Mouse (Mus musculus): Measurements from ENCODE around the gene Sclt1. TPM values are rescaled to one million over a fixed set of nuclear protein-coding genes. Genes with fewer than 3 reads are reported as not detected.
"Not testable (repeated sequence)": the region's sequence is repeated elsewhere in the genome, so short reads cannot be mapped to it uniquely, and the experiment has no call there.

Gene Sclt1
- polyA plus RNA-seq (2012; rRNA removed), result 3.8 and 4.9 TPM in 2 replicates

GRCm38 (mm10) chr3:41742278-41742934 lies at the start of gene Sclt1, which contains the start of gene D3Ertd751e:
Sclt1 (minus strand) TSS chr3:41742514.
D3Ertd751e (plus strand) TSS chr3:41742611.
- TF ChIP-seq CTCF (conservative IDR thresholded peaks at IDR 0.05; ENCODE audit: insufficient read depth, insufficient read length, low read depth, low read length) (no peak), POLR2A (IDR thresholded peaks at IDR 0.05; ENCODE audit: low read depth, low read length) (peak; percentile 49)
- Histone ChIP-seq H3K4me3 (ENCODE audit: insufficient read depth, low read depth, low read length) (peak within 1 kb of the TSS; percentile 75), H3K4me1 (ENCODE audit: control insufficient read depth, insufficient read depth, low read length) (no peaks in the 10 kb centered on the region; the same call in 1 of the 2 replicates), H3K27ac (ENCODE audit: insufficient read depth, low read depth, low read length) (peak within 1 kb of the TSS; percentile 72), H3K27me3 (replicated peaks; ENCODE audit: control insufficient read depth, insufficient read depth, low read length) (no peaks in the 10 kb centered on the region), H3K36me3 (ENCODE audit: control insufficient read depth, insufficient read depth, low read length) (no peaks in the 10 kb centered on the region)
- peak; percentile 98 for DNase-seq
- under 1% methylated on average over 66 of the region's 66 CpGs for WGBS

DNA sequence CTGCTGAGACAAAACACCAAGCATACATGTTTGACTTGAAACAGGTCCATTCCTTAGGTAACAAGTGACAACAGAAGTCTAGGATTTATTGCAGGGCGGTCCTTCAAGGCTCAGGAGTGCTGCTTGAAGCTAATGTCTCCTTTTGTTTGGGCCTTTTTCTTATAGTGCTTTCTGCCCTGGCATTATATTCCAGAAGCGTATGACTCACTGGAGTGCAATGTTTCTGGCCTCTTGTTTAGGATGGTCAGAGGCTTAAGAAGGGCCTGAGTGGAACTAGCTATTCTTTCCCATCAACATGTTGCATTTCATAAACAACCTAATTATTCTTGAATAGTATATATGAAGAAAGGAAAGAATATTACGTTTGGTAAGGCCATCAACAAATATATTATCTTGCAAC lies 19.8 kb upstream of the Sclt1 start:
- H3K4me1 ChIP-seq (ENCODE audit: control insufficient read depth, insufficient read depth, low read length), result no peaks in the 10 kb centered on the region
- DNase-seq, result no peak
- no peak overlapping the region for H3K4me3 ChIP-seq (ENCODE audit: insufficient read depth, low read depth, low read length)
- no peak overlapping the region for H3K27ac ChIP-seq (ENCODE audit: insufficient read depth, low read depth, low read length)
- TF ChIP-seq POLR2A (IDR thresholded peaks at IDR 0.05; ENCODE audit: low read depth, low read length) (no peak), CTCF (conservative IDR thresholded peaks at IDR 0.05; ENCODE audit: insufficient read depth, insufficient read length, low read depth, low read length) (no peak)
- H3K27me3 ChIP-seq (replicated peaks; ENCODE audit: control insufficient read depth, insufficient read depth, low read length), result no peaks in the 10 kb centered on the region
- H3K36me3 ChIP-seq (ENCODE audit: control insufficient read depth, insufficient read depth, low read length), result no peaks in the 10 kb centered on the region
- 92% methylated on average over 3 of the region's 3 CpGs for whole genome bisulfite sequencing

GRCm38 (mm10) chr3:41754556-41754955 lies 12.2 kb upstream of the Sclt1 start:
- Histone ChIP-seq H3K4me1 (ENCODE audit: control insufficient read depth, insufficient read depth, low read length) (no peaks in the 10 kb centered on the region), H3K36me3 (ENCODE audit: control insufficient read depth, insufficient read depth, low read length) (no peaks in the 10 kb centered on the region; the same call in 1 of the 2 replicates), H3K27me3 (replicated peaks; ENCODE audit: control insufficient read depth, insufficient read depth, low read length) (no peaks in the 10 kb centered on the region), H3K4me3 (ENCODE audit: insufficient read depth, low read depth, low read length) (no peak overlapping the region), H3K27ac (ENCODE audit: insufficient read depth, low read depth, low read length) (no peak overlapping the region)
- DNase-seq, result no peak
- TF ChIP-seq CTCF (conservative IDR thresholded peaks at IDR 0.05; ENCODE audit: insufficient read depth, insufficient read length, low read depth, low read length) (no peak), POLR2A (IDR thresholded peaks at IDR 0.05; ENCODE audit: low read depth, low read length) (no peak)
- 78% methylated on average over 2 of the region's 2 CpGs for WGBS

- Histone ChIP-seq H3K27me3 (replicated peaks; ENCODE audit: control insufficient read depth, insufficient read depth, low read length) (no peaks in the 10 kb centered on the region), H3K27ac (ENCODE audit: insufficient read depth, low read depth, low read length) (no peak overlapping the region), H3K36me3 (ENCODE audit: control insufficient read depth, insufficient read depth, low read length) (no peaks in the 10 kb centered on the region), H3K4me3 (ENCODE audit: insufficient read depth, low read depth, low read length) (no peak overlapping the region), H3K4me1 (ENCODE audit: control insufficient read depth, insufficient read depth, low read length) (no peaks in the 10 kb centered on the region; the same call in 1 of the 2 replicates)
- peak; percentile 38 for DNase-seq
- WGBS, result 20% methylated on average over 6 of the region's 6 CpGs
- no peak for TF ChIP-seq CTCF (conservative IDR thresholded peaks at IDR 0.05; ENCODE audit: insufficient read depth, insufficient read length, low read depth, low read length)
- no peak for TF ChIP-seq POLR2A (IDR thresholded peaks at IDR 0.05; ENCODE audit: low read depth, low read length)
Measured at GRCm38 (mm10) chr3:41743436-41743835, 1.1 kb upstream of the Sclt1 start.

DNA sequence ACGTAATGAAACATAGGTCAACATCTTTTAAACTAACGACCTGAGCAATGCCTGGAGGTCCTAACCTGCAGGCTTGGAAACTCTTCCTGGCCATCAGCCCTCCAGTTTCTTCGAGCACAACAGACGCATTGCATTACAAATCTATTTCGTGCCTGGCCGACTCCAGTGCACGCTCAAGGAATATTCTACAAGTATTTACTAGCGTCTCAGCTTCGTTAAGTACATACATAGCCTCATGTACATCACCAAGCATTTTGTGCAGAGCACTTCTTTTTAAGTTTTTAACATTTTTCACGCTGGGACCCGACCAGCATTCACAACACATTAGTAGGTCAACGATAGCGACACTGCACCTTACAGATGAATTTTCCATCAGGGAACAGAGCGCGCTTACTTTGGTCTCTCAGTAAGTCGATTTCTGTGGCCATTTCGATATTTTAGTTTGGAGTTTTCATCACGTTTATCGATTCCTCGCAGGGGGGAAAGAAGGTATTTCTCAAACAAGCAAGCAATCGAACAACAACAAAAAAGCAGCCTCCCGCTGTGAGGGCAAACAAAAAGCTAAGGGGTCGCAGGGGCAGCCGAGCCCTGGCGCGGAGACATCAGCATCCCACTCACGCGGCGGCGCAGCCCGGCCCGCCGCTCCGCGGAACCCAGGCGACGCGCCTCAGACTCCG lies 575 bp downstream of the Sclt1 start:
- WGBS, result under 1% methylated on average over 39 of the region's 39 CpGs
- Histone ChIP-seq H3K36me3 (ENCODE audit: control insufficient read depth, insufficient read depth, low read length) (no peaks in the 10 kb centered on the region), H3K4me1 (ENCODE audit: control insufficient read depth, insufficient read depth, low read length) (no peaks in the 10 kb centered on the region; the same call in 1 of the 2 replicates), H3K27ac (ENCODE audit: insufficient read depth, low read depth, low read length) (peak overlapping the region; percentile 28), H3K27me3 (replicated peaks; ENCODE audit: control insufficient read depth, insufficient read depth, low read length) (no peaks in the 10 kb centered on the region), H3K4me3 (ENCODE audit: insufficient read depth, low read depth, low read length) (peak overlapping the region; percentile 75)
- peak; percentile 19 for DNase-seq
- no peak for TF ChIP-seq CTCF (conservative IDR thresholded peaks at IDR 0.05; ENCODE audit: insufficient read depth, insufficient read length, low read depth, low read length)
- no peak for TF ChIP-seq POLR2A (IDR thresholded peaks at IDR 0.05; ENCODE audit: low read depth, low read length)

DNA sequence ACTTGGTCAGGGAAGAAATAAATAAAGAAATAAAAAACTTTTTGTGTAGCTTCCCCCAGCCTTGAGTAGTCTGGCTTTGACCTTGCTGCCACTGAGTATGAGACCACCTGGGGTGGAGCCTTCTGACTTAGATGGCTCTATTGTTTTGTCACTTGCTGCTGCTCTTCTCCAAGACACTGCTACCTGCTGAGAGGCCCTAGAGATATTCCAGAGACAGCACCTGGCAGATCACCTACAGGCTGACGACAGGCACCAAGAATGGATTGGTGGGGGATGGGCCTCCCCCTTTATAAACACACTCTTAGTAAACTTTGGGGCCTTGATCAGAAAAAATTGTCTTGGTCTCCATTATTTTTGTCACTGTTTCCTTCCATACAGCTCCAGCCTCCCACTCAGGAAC lies 46.6 kb downstream of the Sclt1 start:
- Histone ChIP-seq H3K27ac (ENCODE audit: insufficient read depth, low read depth, low read length) (no peak overlapping the region), H3K27me3 (replicated peaks; ENCODE audit: control insufficient read depth, insufficient read depth, low read length) (no peaks in the 10 kb centered on the region), H3K4me3 (ENCODE audit: insufficient read depth, low read depth, low read length) (no peak overlapping the region), H3K4me1 (ENCODE audit: control insufficient read depth, insufficient read depth, low read length) (no peaks in the 10 kb centered on the region), H3K36me3 (ENCODE audit: control insufficient read depth, insufficient read depth, low read length) (no peaks in the 10 kb centered on the region)
- DNase-seq, result no peak
- WGBS, result 92% methylated on average over 1 of the region's 1 CpGs
- TF ChIP-seq CTCF (conservative IDR thresholded peaks at IDR 0.05; ENCODE audit: insufficient read depth, insufficient read length, low read depth, low read length), result no peak
- TF ChIP-seq POLR2A (IDR thresholded peaks at IDR 0.05; ENCODE audit: low read depth, low read length), result no peak

GRCm38 (mm10) chr3:41692440-41693142 lies 49.7 kb downstream of the Sclt1 start:
- Histone ChIP-seq H3K4me1 (ENCODE audit: control insufficient read depth, insufficient read depth, low read length) (no peaks in the 10 kb centered on the region), H3K4me3 (ENCODE audit: insufficient read depth, low read depth, low read length) (no peak overlapping the region), H3K36me3 (ENCODE audit: control insufficient read depth, insufficient read depth, low read length) (no peaks in the 10 kb centered on the region), H3K27ac (ENCODE audit: insufficient read depth, low read depth, low read length) (no peak overlapping the region), H3K27me3 (replicated peaks; ENCODE audit: control insufficient read depth, insufficient read depth, low read length) (no peaks in the 10 kb centered on the region)
- no peak for TF ChIP-seq CTCF (conservative IDR thresholded peaks at IDR 0.05; ENCODE audit: insufficient read depth, insufficient read length, low read depth, low read length)
- no peak for TF ChIP-seq POLR2A (IDR thresholded peaks at IDR 0.05; ENCODE audit: low read depth, low read length)
- no peak for DNase-seq
- 90% methylated on average over 4 of the region's 4 CpGs for WGBS

GRCm38 (mm10) chr3:41690114-41690640 lies 52.1 kb downstream of the Sclt1 start:
- not testable (repeated sequence) for H3K36me3 ChIP-seq (ENCODE audit: control insufficient read depth, insufficient read depth, low read length); H3K27ac ChIP-seq (ENCODE audit: insufficient read depth, low read depth, low read length); H3K27me3 ChIP-seq (replicated peaks; ENCODE audit: control insufficient read depth, insufficient read depth, low read length); H3K4me3 ChIP-seq (ENCODE audit: insufficient read depth, low read depth, low read length); H3K4me1 ChIP-seq (ENCODE audit: control insufficient read depth, insufficient read depth, low read length)
- WGBS, result 84% methylated on average over 13 of the region's 13 CpGs
- DNase-seq, result peak; percentile 9

All from kidney, adult 2 months (tissue).